Mouse (Mus musculus) thymus, postnatal 36 days (tissue): Measurements from ENCODE around the gene Hk2.

ENCODE experiments used
- DNase-seq, 2 experiments: peaks; one replicate each; pipeline ENCODE4 v3.0.0; 2022; ENCODE audit warnings: mixed read lengths in 2 of 2

Hk2 gene

GRCm38 (mm10) chr6:82774321-82774764 is at the start of gene Hk2:
Gene Hk2 (minus strand): TSS chr6:82774454.
- DNase-seq, result peak; percentile 78 to 85

GRCm38 (mm10) chr6:82821758-82822253 is 47.6 kb upstream of the Hk2 start:
- no peak for DNase-seq

GRCm38 (mm10) chr6:82820716-82821115 is 46.5 kb upstream of the Hk2 start:
- no peak for DNase-seq

- no peak for DNase-seq
Measured at GRCm38 (mm10) chr6:82814821-82815220, 40.6 kb upstream of the Hk2 start.

GRCm38 (mm10) chr6:82807984-82808700 is 33.9 kb upstream of the Hk2 start:
- no peak for DNase-seq

- no peak for DNase-seq
Measured at GRCm38 (mm10) chr6:82806971-82807370, 32.7 kb upstream of the Hk2 start.

GRCm38 (mm10) chr6:82806503-82806902 is 32.2 kb upstream of the Hk2 start:
- DNase-seq, result no peak

- no peak for DNase-seq
Measured at GRCm38 (mm10) chr6:82805894-82806293, 31.6 kb upstream of the Hk2 start.

GRCm38 (mm10) chr6:82804984-82805383 is 30.7 kb upstream of the Hk2 start:
- no peak for DNase-seq

GRCm38 (mm10) chr6:82798202-82798737 is 24.0 kb upstream of the Hk2 start:
- DNase-seq, result no peak

- no peak for DNase-seq
Measured at GRCm38 (mm10) chr6:82797300-82797839, 23.1 kb upstream of the Hk2 start.

GRCm38 (mm10) chr6:82790864-82791263 is 16.6 kb upstream of the Hk2 start:
- DNase-seq, result no peak

GRCm38 (mm10) chr6:82783906-82784305 is 9.7 kb upstream of the Hk2 start:
- no peak for DNase-seq

GRCm38 (mm10) chr6:82780802-82781393 is 6.6 kb upstream of the Hk2 start:
- no peak for DNase-seq

- DNase-seq, result no peak
Measured at GRCm38 (mm10) chr6:82780369-82780768, 6.1 kb upstream of the Hk2 start.

GRCm38 (mm10) chr6:82777124-82777654 is 2.9 kb upstream of the Hk2 start:
- DNase-seq, result no peak

GRCm38 (mm10) chr6:82775386-82775785 is 1.1 kb upstream of the Hk2 start:
- DNase-seq, result peak in 1 of 2 experiments; percentile 13

GRCm38 (mm10) chr6:82773261-82774131 is 758 bp downstream of the Hk2 start:
- DNase-seq, result peak; percentile 44 to 68

GRCm38 (mm10) chr6:82772451-82773101 is 1.7 kb downstream of the Hk2 start:
- DNase-seq, result no peak

- DNase-seq, result no peak
Measured at GRCm38 (mm10) chr6:82771981-82772409, 2.3 kb downstream of the Hk2 start.

- no peak for DNase-seq
Measured at GRCm38 (mm10) chr6:82771059-82771458, 3.2 kb downstream of the Hk2 start.

GRCm38 (mm10) chr6:82770286-82770685 is 4.0 kb downstream of the Hk2 start:
- no peak for DNase-seq
